Mouse (Mus musculus): ENCODE measurements around the gene Otog.

GRCm38 (mm10) chr7:46314220-46315009 lies 73.6 kb downstream of the Otog start:
- TF ChIP-seq NANOG (IDR thresholded peaks at IDR 0.05; ENCODE audit: borderline replicate concordance, low read length) (no peak), CTCF (conservative IDR thresholded peaks at IDR 0.05; ENCODE audit: low read length) (no peak)
